Mouse (Mus musculus) brown adipose tissue, adult 24 weeks (tissue): ENCODE data around the gene Sptlc3. TPM values are rescaled to one million over a fixed set of nuclear protein-coding genes. Genes with fewer than 3 reads are reported as not detected.

Source experiments
- H3K27ac ChIP-seq: fragments of 200-500 bp; replicated peaks from 2 replicates; pipeline ENCODE4 v1.5.1; 2012; ENCODE audit warnings: low read depth, mild to moderate bottlenecking, low read length
- H3K4me1 ChIP-seq: fragments of 200-500 bp; 2 replicates; pipeline ENCODE4 v1.6.1; 2012; ENCODE audit warnings: low read length, mixed read lengths; ENCODE audit not compliant: control insufficient read depth, insufficient read depth, insufficient read length
- H3K4me3 ChIP-seq: fragments of 200-500 bp; 2 replicates; pipeline ENCODE4 v1.5.1; 2012; ENCODE audit warnings: low read depth, mild to moderate bottlenecking, low read length, moderate library complexity; ENCODE audit not compliant: insufficient read depth
- polyA plus RNA-seq: library from polyadenylated mRNA; stranded (reverse); fragments of >200 nt; gene quantifications from 2 replicates; pipeline ENCODE4 v1.2.4, GENCODE M21; 2012; ENCODE audit not compliant: missing spikeins, insufficient read depth, insufficient read length

The Sptlc3 gene
- not detected in 2 replicates for polyA plus RNA-seq

GRCm38 (mm10) chr2:139493836-139494235, at the start of gene Sptlc3:
TSS of gene Sptlc3 (plus strand) at chr2:139493913.
- H3K4me1 ChIP-seq: no peaks in the 10 kb centered on the region
- H3K27ac ChIP-seq: no peak within 1 kb of the TSS

GRCm38 (mm10) chr2:139467726-139468125, 26.0 kb upstream of the Sptlc3 start:
- Histone ChIP-seq H3K27ac (no peak overlapping the region), H3K4me1 (no peaks in the 10 kb centered on the region), H3K4me3 (no peak overlapping the region)

More at GRCm38 (mm10) chr2:139493836-139494235, at the start of gene Sptlc3:
- no peak within 1 kb of the TSS for H3K4me3 ChIP-seq

- Histone ChIP-seq H3K4me3 (no peak overlapping the region), H3K4me1 (no peaks in the 10 kb centered on the region), H3K27ac (no peak overlapping the region)
Observed at GRCm38 (mm10) chr2:139488708-139489107, 5.0 kb upstream of the Sptlc3 start.

- H3K27ac ChIP-seq: no peak overlapping the region
- no peak overlapping the region for H3K4me3 ChIP-seq
- H3K4me1 ChIP-seq: no peaks in the 10 kb centered on the region
Observed at GRCm38 (mm10) chr2:139494629-139495028, 916 bp downstream of the Sptlc3 start.

GRCm38 (mm10) chr2:139561966-139562505, 68.3 kb downstream of the Sptlc3 start:
- H3K27ac ChIP-seq: no peak overlapping the region
- no peaks in the 10 kb centered on the region for H3K4me1 ChIP-seq
- no peak overlapping the region for H3K4me3 ChIP-seq

- Histone ChIP-seq H3K4me3 (no peak overlapping the region), H3K27ac (no peak overlapping the region), H3K4me1 (no peaks in the 10 kb centered on the region)
Observed at GRCm38 (mm10) chr2:139579280-139579679, 85.6 kb downstream of the Sptlc3 start.

GRCm38 (mm10) chr2:139582766-139583165, 89.1 kb downstream of the Sptlc3 start:
- Histone ChIP-seq H3K27ac (no peak overlapping the region), H3K4me3 (no peak overlapping the region), H3K4me1 (no peaks in the 10 kb centered on the region)

- H3K4me1 ChIP-seq: no peaks in the 10 kb centered on the region
- H3K27ac ChIP-seq: no peak overlapping the region
- H3K4me3 ChIP-seq: no peak overlapping the region
Observed at GRCm38 (mm10) chr2:139587660-139588200, 94.0 kb downstream of the Sptlc3 start.

GRCm38 (mm10) chr2:139589905-139590304, 96.2 kb downstream of the Sptlc3 start:
- H3K27ac ChIP-seq: no peak overlapping the region
- no peak overlapping the region for H3K4me3 ChIP-seq
- H3K4me1 ChIP-seq: no peaks in the 10 kb centered on the region

GRCm38 (mm10) chr2:139590888-139591698, 97.4 kb downstream of the Sptlc3 start:
- no peak overlapping the region for H3K27ac ChIP-seq
- no peaks in the 10 kb centered on the region for H3K4me1 ChIP-seq
- no peak overlapping the region for H3K4me3 ChIP-seq

GRCm38 (mm10) chr2:139592109-139592508, 98.4 kb downstream of the Sptlc3 start:
- H3K4me3 ChIP-seq: no peak overlapping the region
- no peak overlapping the region for H3K27ac ChIP-seq
- no peaks in the 10 kb centered on the region for H3K4me1 ChIP-seq

- no peak overlapping the region for H3K4me3 ChIP-seq
- H3K27ac ChIP-seq: no peak overlapping the region
- H3K4me1 ChIP-seq: no peaks in the 10 kb centered on the region
Observed at GRCm38 (mm10) chr2:139597229-139597628, 103.5 kb downstream of the Sptlc3 start.

GRCm38 (mm10) chr2:139601543-139602194, 108.0 kb downstream of the Sptlc3 start:
- Histone ChIP-seq H3K4me1 (no peaks in the 10 kb centered on the region), H3K27ac (no peak overlapping the region), H3K4me3 (no peak overlapping the region)

- H3K4me1 ChIP-seq: no peaks in the 10 kb centered on the region
- H3K27ac ChIP-seq: no peak overlapping the region
- H3K4me3 ChIP-seq: no peak overlapping the region
Observed at GRCm38 (mm10) chr2:139608167-139608566, 114.5 kb downstream of the Sptlc3 start.

- Histone ChIP-seq H3K27ac (no peak overlapping the region), H3K4me1 (no peaks in the 10 kb centered on the region)
Observed at GRCm38 (mm10) chr2:139608810-139609209, 115.1 kb downstream of the Sptlc3 start.

More at GRCm38 (mm10) chr2:139608810-139609209, 115.1 kb downstream of the Sptlc3 start:
- H3K4me3 ChIP-seq: no peak overlapping the region
